Mouse (Mus musculus) ovary, postnatal 36 days (tissue): Measurements from ENCODE around the gene Tagln3.

Experiments used
- DNase-seq: peaks from one replicate; pipeline ENCODE4 v3.0.0; 2022; ENCODE audit warnings: low spot score, mixed read lengths

Tagln3 gene

DNA sequence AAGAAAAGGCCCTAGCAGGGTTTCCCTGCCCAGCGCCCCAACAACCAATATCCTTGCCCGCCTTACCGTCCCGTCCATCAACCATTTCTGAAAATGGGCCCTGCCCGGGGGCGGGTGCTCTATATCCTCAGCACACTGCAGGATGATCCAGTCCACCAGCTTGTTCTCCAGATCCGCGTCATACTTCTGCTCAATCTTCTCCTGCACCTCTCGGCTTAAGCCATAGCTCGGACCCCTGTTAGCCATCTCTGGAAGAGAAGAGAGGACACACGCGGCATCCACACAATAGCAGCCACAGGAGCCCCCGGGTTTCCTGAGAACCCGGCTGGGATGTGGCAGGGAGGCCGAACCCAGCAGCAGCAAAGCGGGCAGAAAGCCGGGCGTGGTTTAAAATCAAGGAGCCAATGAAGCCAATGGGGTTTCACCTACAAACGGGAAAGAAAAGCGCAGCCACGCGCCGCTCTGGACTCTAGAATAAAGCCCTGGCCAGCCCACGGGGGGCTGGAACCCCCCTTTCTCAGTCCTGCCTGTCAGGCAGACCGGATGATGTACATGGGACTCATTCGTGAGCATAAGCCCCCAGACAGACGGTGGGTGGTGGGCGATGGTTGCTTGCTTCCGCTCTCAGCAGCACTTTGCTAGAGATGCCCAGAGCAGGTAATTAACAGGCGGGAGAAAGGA lies at the start of gene Tagln3:
Gene Tagln3, minus strand, starts transcription at position 548 of the 681 bp plus-strand sequence.
- peak; percentile 27 for DNase-seq

DNA sequence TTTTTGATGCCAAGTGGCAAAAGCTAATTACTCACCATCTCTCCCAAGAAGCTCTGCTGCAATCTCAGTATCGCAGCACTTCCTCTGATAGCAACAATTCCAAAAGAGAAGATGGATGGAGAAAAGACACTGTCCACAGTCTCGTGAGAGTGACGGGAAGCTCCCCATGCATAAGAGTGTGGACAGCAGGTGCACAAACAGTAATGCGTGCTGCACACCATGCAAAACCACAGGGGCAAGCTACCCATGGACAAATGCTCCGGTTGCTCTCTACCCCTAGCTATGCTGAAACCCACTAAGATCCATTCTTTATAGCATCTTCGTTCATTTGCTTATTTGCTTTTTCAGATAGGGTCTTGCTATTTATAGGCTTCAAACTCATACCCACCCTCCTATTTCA lies 46.5 kb upstream of the Tagln3 start:
- no peak for DNase-seq

DNA sequence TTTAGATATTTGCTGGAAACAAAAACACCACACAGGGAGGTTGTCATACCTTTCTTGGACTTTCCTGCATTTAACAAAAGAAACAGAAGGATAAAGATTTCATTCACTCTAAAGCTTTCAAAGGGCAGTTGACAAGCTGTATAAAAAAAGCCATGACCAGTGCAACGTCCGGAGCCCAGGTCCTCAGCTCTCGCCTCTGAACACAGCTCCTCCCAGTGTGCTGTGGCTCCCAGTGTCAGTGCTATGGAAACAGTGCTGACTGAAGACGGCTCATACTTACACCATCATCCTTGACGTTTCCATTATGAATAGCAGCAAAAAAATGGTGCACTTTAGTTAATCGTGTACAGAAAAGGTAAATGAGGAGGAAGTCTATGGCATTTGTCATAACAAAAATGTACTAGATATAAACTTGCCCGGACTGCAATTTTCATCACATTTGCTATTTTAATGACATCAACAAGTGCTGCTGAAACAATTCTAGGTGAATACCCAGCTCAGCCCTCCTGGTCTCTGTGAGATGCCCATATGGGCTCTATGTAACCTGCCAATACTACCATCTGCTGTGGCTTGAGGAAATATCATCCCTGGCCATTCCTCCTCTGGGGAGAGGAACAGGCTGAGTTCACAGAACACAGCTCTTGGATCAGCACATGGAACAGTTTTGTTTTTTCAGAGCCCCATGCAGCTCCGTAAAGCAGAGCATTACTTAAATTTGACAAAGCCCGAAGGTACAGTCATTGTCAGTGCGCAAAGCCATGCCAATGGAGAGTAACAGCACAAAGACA lies 43.6 kb upstream of the Tagln3 start:
- DNase-seq: no peak

DNA sequence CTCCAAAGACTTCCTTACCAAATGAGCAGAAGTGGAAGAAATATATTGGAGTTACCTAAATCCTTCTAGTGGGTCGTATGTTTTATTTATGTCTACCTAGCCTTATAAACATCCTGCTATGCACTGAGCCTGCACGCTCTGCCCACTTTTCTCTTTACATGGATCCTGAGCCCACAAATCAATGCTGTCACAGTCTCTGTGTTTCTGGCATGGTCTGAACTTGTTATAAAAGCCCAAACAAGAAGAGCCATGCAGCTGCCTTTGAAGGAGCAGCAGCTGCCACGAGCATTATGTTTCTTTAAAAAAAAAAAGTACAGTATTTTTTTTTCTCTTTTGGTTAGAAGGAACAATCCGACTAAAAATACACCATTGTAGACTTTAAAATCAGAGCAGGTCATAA lies 43.0 kb upstream of the Tagln3 start:
- DNase-seq: no peak

DNA sequence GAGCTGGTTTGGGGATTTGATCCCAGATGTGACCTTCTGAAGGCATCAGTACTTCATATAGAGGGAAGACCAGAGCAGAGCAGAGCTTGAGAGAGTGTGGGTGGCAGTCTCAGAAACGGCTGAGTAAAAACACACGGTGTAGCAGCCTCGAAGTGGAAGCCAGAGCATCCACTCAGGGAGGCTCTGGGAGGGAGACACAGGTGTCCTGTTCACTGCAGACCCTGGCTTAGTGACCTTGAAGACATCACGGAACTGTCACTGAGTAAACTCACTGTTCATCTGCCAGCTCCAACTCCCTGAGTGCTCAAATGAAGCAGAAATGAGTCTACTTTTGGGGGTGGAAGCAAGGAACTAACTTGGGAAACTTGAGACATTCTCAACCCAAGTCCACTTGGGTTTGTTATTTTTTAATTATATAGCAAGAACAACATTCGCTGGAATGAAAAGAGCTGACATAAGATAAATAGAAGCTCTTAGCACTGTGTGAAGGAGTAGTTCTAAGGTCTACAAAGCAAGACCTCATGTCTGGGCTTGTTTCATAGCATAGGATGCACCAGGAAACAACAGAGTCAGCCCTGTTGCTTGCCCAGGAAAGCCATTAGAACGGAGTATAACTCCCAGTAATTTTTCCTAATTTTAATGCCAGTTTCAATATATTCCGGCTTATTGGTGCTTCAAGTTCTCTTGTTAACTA lies 41.5 kb upstream of the Tagln3 start:
- DNase-seq: no peak

DNA sequence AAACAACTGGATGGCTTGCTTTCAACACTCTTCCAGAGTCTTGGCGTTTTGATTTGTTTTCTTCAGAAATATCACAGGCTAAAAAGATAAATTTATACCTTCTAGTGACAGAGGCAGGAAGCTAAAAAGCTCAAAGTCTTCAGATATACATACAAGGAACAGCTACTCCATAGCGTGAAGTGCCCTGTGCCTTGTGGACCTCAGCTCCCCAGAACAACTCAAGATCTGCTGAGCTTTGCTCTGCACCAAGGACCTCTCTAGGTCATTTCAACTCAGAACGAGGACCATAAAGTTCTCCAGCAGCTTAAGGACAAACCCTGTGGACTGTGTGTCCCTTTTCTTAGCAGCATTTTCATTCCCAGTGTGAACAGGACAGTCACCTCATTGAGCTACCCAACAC lies 40.7 kb upstream of the Tagln3 start:
- no peak for DNase-seq

DNA sequence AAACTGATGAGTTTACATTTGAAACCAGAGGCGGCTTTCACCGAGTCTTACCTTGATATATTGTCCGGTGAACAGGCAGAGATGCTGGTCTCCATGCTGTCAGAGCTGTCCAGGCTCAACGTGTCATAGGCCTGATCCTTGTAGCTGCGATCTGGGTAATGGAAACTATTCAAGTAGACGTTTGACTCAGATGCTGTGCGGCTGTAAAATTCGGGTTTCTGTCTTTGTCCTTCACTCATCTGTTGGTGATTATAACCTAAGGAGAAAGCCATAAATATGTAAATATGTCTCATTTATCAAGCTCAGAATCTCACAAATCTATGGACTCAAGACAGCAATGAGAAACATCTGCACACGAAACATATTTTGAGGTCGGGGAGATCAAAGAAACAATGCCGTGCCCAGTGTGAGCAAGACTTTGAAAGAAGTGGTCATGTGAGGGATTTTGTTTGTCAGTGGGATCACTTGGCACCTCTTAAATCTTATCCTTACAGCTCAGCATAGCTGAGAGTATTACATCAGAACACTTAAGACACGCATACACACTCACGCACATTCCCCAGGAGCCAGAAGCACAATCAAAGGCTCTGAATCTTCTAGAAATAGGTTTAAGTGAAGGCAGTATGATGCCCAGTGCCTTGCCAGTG lies 38.6 kb upstream of the Tagln3 start:
- no peak for DNase-seq

DNA sequence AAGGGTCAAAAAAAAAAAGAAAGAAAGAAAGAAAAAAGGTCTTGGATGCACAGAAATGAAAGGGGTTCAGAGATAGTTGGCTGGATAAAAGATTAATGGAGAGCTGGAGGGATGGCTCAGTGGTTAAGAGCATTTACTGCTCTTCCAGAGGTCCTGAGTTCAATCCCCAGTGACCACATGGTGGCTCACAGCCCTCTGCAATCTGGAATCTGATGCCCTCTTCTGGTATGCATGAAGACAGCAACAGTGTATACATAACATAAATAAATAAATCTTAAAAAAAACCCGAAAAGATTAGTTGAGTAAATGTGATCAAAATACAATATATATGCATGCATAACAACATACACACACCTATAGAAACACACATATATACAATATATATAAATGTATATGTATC lies 37.0 kb upstream of the Tagln3 start:
- DNase-seq: no peak

DNA sequence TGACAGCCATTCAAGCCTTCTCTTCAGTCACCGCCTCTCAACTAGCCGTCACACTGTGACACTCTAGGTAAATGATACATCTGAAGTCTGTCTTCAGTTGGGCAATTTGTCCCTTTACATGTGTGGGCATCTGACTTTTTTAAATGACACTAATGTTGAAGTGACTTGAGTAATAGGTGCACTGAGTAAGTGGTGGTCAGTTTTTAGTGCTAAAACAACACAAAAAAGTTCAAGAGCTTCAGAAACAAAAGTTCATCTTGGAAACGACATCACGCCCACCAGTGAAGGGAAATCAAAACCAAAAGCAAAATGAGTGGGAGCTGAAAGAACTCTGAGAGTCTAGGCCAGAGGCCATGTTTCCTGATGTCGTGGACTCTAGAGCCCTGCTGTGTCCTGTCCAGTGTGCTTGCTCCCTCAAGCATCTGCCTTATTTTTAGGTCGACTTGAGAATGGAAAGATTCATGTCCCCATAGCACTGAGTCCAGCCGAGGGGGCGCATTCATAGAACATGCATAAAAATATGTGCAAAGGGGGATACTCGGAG lies 34.4 kb upstream of the Tagln3 start:
- DNase-seq: no peak

DNA sequence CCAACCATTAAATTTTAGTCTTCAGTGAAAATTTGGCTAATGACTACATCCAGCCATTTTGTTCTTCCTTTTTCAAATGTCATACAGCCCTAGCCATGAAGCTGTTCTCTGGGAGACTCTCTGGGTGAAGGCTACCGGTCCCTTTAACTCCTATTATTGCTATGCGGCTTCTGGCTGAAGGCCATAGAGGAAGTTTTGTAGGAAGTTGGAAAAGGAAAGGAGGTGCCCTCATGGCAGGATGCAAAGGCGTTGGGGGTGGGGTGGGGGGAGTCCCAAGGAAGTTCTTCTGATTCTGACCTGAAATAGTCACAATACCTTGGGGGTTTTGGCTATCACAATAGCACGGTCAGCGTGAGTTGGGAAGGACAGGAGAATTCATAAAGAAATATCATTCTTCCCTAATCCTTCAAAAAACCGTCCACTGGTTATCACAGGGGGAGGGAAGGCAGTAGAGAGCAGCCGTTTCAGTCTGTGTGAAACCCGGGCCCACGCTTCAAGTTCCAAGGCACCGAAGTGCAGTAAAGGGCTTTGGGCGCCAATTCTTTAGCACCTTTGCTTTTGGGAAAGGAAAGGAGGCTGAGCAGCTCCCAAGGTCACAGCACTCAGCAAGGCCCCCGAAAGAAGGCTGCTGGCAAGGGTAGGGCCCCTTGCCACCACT lies 33.1 kb upstream of the Tagln3 start:
- DNase-seq: no peak

DNA sequence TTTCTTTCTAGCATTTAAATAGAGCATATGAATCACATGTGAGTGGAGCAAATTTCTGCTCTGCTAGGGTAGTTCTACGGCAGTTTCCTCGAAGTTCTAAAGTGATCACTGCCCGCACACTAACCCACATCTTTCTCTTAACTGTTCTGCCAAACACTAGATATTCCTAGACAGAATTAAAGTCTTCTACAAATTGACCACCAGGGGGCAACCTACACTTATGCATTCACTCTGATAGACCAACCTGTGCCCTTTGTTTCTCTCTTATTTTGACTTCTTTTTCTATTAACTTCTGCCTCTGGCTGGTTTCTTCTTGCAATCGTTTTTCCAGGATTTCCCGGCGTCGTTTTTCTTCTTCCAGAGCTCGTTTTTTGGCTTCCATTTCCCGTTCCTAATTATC lies 32.4 kb upstream of the Tagln3 start:
- DNase-seq: no peak

DNA sequence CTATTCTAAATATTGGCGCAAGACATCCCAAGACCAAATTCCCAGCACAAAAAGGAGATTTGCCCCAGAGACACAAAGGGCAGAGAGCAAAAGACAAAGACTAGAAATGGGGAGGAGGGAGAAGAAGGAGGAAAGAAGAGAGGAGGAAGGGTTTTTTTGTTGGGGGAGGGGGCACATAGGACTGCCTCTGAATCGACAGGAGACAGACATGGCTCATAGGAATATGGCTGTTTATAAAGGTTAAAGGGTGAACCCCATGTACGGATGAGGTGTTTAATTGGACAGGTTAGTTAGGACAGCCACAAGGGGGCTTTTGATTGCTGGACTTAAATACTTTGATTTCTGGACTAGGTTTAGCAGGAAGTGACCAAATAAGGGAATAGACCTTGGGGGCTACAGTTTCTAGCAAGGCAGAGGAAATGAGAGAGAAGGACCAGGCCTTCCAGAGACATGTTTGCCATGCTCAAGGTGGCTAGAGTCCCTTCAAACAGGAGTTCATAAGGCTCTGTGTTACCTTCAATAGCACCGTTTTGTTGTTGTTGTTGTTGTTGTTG lies 19.3 kb upstream of the Tagln3 start:
- no peak for DNase-seq

DNA sequence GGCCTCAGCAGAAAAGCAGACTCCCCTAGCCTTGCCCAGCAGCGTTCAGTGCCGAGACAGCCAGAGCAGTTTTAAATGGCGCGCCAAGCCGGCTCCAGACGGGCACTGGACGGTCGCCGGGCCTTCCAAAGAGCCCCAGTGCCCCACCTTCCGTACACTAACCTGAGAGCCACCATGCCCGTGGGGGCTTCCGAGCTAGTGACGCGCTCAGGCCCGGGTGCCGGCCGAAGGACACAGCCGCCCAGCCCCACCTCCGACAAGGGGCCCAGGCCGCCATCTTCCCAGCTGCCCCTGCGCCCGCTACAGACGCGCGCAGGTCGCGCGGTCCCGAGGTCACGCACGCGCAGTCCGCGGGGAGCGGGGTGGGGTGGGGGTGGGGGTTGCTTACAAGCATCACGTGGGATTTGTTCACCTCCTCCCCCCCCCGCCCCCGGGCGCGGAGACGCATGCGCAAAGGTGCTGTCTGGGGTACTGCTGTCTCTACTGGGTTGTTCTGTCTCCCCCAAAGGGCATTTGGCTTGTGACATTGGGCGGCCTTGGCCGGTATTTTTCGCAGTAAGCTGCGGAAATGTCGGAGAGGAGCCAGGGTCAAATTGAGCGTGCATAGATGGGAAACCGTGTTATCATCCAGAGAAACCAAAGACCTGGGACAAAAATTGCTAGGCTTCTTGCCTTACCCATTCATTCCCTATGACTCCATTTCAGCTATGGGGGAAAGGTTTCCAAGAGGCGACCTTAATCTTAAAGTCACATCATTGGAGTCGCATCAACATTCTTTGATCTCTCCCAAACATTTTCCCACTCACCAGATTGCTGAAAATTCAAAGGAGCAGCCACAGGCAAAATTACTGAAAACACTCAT lies 18.4 kb upstream of the Tagln3 start, which contains the start of gene Abhd10:
Gene Abhd10, minus strand, starts transcription at position 341 of the 862 bp plus-strand sequence.
- peak; percentile 96 for DNase-seq

DNA sequence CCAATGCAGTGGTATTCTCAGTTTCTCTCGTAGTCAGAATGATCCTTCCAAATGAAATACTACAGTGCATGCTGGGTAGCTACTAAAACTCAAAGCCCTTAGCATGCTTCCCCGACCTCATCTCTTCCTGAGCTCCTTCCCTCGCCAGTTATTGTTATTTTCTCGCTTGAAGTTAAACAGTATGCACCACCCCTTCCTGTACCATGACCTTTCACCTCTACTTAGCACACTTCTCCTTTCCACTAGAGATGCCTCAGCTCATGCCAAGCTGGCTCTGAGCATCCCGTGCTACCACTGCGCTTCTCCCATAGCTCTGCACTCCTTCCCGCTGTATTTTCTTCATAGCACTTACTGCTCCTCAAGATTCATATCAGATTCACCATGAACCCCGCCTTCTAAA lies 13.5 kb upstream of the Tagln3 start:
- no peak for DNase-seq

DNA sequence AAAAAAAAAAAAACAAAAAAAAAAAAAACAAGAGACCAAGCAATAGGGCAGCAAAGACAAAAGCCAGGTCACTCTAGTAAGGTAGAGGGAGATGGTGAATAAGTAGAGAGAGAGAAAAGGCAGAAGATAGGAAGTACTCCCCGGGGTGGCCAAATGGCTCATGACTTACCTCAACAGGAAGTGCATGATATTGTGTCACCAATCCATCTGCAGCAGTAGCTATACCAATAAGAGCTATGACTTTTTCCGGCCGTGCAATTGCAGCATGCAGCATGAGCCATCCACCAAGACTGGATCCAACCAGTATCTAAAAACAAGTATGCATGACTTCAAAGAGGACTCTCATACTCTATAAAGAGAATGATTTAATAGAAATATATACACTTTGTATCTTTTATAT lies 12.3 kb upstream of the Tagln3 start:
- DNase-seq: no peak

DNA sequence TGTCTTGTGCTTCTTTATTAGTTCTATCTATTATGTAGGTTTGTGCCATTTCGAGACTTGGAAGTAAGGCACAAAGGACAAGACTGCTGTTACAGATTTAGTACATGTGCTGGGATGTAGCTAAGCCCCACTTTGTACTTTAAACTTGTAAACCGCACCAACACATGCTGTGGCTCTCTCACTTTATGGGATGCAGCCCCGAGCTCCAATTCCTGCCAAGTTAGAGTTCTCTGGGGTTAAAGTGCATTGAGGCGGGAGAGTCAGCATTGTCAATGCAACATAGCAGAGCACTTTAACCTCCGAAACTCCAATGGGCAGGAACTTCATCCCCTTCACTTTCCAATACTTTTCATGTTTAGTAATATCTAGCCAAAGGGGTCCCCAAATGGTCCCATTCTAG lies 4.8 kb upstream of the Tagln3 start:
- no peak for DNase-seq

DNA sequence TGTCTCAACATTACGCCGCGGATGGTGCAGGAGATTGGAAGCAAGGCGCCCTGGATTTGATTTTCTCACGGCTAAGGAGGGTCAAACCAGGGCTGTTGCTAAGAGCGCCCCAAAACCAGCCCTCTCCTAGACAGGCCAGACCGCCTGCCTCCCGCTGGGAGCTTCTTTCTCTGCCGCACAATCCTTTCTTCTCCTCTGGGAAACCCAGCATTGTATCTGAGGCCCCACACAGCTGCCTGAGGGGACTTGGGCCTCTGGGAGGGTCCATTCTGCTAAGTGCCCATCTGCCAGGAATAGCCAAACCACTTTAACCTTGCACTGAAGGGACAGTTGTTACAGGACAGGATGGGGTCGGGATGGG lies 314 bp upstream of the Tagln3 start:
- no peak for DNase-seq

DNA sequence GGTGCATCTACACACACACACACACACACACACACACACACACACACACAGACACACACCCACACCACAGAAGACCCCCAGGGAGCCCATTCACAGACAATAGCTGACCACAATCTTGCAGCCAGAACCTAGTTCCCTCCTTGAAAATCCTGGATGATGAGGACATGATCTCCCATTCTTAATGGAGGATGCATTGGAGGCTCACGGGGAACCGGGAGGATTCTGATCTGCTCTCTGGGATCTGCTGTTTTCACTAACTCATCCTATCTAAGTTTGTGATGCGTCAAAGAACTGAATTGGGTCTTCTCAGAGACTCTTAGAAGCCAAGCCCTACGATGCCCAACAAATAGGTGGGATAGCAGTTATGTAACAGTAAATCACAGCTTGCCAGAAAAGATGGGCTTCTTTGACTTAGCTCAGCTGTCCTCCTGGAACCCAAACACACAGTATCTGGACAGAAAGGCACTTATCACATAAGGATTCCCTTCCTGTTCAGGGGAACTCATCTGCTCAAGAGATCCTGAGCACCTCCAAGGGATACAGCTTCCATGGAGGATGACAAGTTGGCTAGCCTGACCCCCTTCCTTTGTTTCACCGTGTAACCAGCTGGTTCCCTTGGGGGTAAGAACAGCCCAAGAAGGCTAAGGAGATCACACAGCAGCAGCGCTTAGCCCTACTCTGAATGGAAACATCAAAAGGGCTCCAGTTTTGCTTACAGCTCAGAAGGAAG lies 1.1 kb downstream of the Tagln3 start:
- no peak for DNase-seq

DNA sequence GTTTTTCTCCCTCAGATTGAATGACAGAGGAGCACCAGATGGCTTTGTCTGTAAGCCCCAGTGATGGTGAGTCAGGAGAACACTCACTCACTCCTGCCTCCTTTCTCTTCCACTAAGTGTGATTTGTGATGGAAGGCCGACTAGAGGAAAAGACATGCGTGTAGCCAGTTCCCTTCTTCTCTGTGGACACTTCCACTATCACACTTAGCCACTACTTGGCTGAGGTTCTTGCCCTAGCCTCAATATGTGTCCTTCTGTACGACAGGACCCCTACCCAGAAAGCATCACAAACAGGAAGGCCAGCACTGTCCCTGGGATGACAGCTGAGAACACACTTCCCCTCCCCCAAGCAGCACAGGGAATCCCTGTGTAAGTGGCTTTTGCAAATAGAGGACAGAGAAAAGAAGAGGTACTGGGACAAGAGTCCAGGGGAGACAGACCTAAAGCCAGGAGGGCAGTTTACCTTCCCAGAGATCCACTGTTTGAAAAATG lies 1.9 kb downstream of the Tagln3 start:
- DNase-seq: no peak
